Mouse (Mus musculus) cerebellum, adult 11-12 months (tissue): Measurements from ENCODE around the gene Atg4a.

Experiments
- DNase-seq: peaks from one replicate; pipeline ENCODE4 v3.0.0; 2022

The Atg4a gene

DNA sequence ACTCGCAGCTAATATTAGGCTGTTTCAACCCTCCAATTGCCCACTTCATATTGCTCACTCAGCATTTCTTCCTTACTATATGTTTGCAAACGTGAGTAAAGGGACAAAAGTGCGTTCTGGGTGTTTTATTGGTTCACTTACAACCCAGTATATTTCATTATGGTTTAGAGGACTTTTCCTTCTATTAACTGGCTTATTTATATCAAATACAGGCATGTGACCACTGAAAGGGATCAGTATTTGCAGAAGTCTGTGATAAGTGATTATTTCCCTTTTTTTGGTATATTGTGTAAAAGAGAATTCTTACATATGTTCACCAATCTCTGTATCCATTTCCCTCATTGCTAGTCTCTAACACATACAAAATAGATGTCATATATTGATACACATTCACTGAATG is 203.7 kb downstream of the Atg4a start:
- DNase-seq, result no peak

DNA sequence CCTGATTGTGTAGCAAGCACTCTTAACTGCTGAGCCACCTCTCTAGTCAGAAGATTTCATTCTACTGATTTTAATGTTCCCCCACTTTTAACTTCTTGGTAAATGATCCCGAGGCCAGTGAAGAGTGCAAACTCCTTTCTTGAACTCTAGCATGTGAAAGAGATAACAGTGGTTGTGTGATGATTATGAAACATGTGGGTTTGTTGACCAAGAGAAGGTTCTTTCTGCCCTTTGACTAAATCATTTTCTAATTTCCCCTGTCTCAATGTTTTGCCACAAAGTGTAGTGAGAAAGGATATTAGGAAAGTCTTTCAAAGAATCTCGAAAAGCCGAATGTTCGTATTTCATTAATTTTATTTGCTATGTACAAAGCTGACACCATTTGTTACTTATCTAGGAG is 208.4 kb downstream of the Atg4a start:
- DNase-seq, result no peak

DNA sequence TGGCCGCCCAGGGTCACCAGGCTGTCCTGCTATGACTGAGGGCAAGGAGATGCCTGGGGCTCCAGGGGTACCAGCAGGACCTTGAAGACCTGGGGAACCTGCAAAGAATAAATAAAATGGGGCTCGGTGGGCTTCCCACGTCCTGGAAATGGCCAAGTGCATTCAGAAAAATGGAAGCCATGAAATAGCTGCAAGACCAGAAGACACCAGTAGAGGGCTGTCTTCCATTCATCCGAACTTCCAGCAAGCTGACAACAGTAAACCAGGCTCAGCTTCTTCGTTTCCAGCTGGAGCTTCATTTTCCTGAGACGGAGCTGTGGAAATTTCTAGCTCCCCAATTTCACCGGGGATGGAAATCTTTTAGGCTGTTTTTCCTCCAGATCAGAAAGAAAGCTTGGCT is 218.6 kb downstream of the Atg4a start:
- no peak for DNase-seq

DNA sequence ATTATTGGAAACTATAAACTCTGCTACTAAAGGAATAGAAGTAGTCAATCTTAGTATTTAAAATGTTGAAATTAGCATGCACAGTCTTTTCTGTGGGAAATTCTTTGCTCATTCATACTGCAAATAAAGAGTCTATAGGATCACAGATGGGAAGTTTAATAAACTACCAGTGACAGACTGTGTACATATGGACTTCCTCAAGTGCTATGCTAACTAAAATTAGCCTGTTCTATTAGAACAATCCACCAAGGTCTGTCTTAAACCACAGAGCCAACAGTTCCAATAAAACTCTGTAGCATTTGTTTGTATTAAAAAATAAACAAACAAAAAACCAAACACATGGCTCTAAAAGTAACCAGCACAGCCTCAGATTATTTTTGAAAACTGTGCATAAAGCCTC is 238.3 kb downstream of the Atg4a start:
- no peak for DNase-seq

DNA sequence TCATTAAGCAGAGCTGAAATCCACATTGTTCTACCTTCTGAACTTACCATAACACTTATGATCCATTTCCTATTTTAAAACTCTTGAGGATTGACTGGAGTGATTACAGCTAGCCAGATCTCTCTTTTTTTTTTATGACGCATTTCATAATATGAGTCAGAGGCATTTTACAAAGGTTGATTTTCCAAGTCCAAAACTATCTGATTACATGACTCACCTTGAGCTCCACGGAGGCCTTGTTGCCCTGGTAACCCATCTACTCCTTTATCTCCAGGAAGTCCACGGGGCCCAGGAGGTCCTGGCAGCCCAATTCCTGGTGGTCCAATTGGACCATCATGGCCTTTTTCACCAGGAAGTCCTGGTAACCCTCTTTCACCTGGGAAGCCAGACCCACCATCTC is 242.3 kb downstream of the Atg4a start:
- DNase-seq, result no peak

DNA sequence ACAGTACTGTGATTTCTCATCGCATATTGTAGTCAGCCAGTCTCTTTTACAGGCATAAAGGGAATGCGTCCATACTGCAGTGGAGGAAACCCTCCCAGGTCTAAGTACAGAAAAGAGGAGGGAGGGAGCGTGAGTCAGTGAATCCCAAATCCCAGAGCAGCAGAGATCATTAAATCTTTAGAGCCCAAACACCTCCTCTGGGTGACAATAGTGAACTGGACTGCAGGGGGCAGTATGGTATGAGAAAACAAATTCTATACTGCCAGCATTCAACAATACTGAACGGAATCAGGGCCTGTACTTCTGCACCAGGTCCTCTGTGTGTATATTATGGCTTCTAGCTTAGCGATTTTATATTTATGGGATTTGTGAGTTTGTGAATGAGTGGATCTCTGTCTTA is 256.1 kb downstream of the Atg4a start:
- DNase-seq, result no peak
